Mouse (Mus musculus) liver, embryonic 14.5 days (tissue): ENCODE measurements around the gene Med29.

Experiments used
- CTCF ChIP-seq: IDR thresholded peaks from 2 replicates; pipeline ENCODE4 v1.5.1; 2016; ENCODE audit warnings: antibody characterized with exemption, low read depth, control low read depth
- EP300 ChIP-seq: IDR thresholded peaks from 2 replicates; pipeline ENCODE4 v1.6.1; 2016; ENCODE audit warnings: antibody characterized with exemption, low read depth

DNA sequence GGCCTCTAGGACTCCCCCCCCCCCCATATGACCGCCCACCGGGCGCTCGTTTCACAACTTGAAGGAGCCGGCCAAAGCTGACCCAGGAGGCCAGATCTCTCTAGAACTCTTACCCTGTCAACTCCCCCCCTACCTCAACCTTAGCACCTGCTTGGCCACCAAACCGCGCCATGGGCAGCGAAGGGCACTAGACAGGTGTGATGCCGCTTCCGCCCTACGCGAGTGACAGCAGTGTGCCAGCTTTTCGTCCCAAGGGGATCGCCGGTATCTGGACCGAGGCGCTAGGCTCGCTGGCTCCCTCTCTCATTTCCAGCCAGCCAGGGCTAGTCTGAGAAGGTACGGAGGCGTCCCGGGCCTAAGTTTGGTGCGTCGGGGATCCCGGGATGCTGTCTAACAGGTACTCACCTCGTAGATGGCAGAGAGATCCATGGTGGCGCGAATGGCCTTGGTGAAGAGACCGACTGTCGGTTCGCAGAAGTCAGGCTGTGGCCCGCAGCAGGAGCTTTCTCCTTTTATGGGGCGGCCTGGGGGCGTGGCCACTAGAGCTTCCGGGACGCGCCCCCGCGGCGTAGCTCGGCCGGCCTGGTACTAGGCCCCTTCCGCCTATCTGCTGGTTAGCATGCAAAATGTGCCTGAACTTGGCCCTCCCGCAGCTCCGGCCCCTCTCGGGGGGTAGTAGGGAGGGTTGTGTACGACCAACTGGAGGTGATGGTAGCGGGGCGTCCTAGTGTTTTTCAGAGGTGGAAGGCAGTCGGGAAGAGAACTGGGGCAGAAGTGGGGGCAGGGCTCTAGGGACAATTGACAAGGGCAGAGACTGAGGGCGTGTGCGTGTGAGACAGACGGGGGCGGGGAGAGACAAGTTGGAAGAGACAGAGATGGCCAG lies 13.5 kb downstream of the Med29 start:
- TF ChIP-seq CTCF (peak; percentile 21; the same call in 1 of the 2 replicates), EP300 (peak; percentile 4; the same call in 1 of the 2 replicates)
